Mouse (Mus musculus) large intestine, adult 2 months (tissue): ENCODE data around the gene Nrip3. TPM values are rescaled to one million over a fixed set of nuclear protein-coding genes. Genes with fewer than 3 reads are reported as not detected.

Experiments used
- DNase-seq: peaks from one replicate; pipeline ENCODE4 v3.0.0-alpha.2; 2012; ENCODE audit warnings: low read depth, low spot score
- WGBS: fragments of 180-500 bp; shearing (Covaris S2); methylation state at CpG from one replicate; pipeline ENCODE4 v1.1.7; 2018; 5-methylcytosine and 5-hydroxymethylcytosine counted together
- polyA plus RNA-seq: library from polyadenylated mRNA; depleted of rRNA; stranded (reverse); fragments of >200 nt; gene quantifications from 2 replicates; pipeline ENCODE4 v1.2.3, GENCODE M21; 2012; rRNA removed

Nrip3 gene
- polyA plus RNA-seq = 0.22 and 0.27 TPM in 2 replicates

- DNase-seq = peak; percentile 29
- WGBS = 2% methylated on average over 52 of the region's 52 CpGs
Observed at GRCm38 (mm10) chr7:109781470-109782203, at the start of gene Nrip3. Gene Nrip3, minus strand, starts transcription at chr7:109782025.

GRCm38 (mm10) chr7:109831376-109831775, 49.6 kb upstream of the Nrip3 start:
- DNase-seq = no peak
- 52% methylated on average over 2 of the region's 2 CpGs for WGBS

- 31% methylated on average over 8 of the region's 8 CpGs for WGBS
Observed at GRCm38 (mm10) chr7:109826911-109827310, 45.1 kb upstream of the Nrip3 start.

GRCm38 (mm10) chr7:109825293-109825692, 43.5 kb upstream of the Nrip3 start:
- WGBS = 54% methylated on average over 14 of the region's 14 CpGs
- DNase-seq = no peak

More at GRCm38 (mm10) chr7:109826911-109827310, 45.1 kb upstream of the Nrip3 start:
- no peak for DNase-seq

- no peak for DNase-seq
- 82% methylated on average over 4 of the region's 4 CpGs for WGBS
Observed at GRCm38 (mm10) chr7:109818600-109818999, 36.8 kb upstream of the Nrip3 start.

GRCm38 (mm10) chr7:109817954-109818353, 36.1 kb upstream of the Nrip3 start:
- DNase-seq = no peak

- WGBS = 82% methylated on average over 4 of the region's 4 CpGs
- no peak for DNase-seq
Observed at GRCm38 (mm10) chr7:109813330-109814140, 31.7 kb upstream of the Nrip3 start.

- WGBS = 77% methylated on average over 8 of the region's 8 CpGs
- no peak for DNase-seq
Observed at GRCm38 (mm10) chr7:109807616-109808485, 26.0 kb upstream of the Nrip3 start.

GRCm38 (mm10) chr7:109804843-109805242, 23.0 kb upstream of the Nrip3 start:
- DNase-seq = no peak
- 48% methylated on average over 6 of the region's 6 CpGs for WGBS

- no peak for DNase-seq
- 91% methylated on average over 6 of the region's 6 CpGs for whole genome bisulfite sequencing
Observed at GRCm38 (mm10) chr7:109804355-109804754, 22.5 kb upstream of the Nrip3 start.

GRCm38 (mm10) chr7:109803516-109803915, 21.7 kb upstream of the Nrip3 start:
- no peak for DNase-seq
- WGBS = 14% methylated on average over 1 of the region's 1 CpGs

- DNase-seq = no peak
- WGBS = 60% methylated on average over 4 of the region's 4 CpGs
Observed at GRCm38 (mm10) chr7:109800626-109801025, 18.8 kb upstream of the Nrip3 start.

- no peak for DNase-seq
- 75% methylated on average over 11 of the region's 11 CpGs for whole genome bisulfite sequencing
Observed at GRCm38 (mm10) chr7:109799168-109799567, 17.3 kb upstream of the Nrip3 start.

GRCm38 (mm10) chr7:109795564-109795963, 13.7 kb upstream of the Nrip3 start:
- WGBS = 58% methylated on average over 5 of the region's 5 CpGs

GRCm38 (mm10) chr7:109794556-109794955, 12.7 kb upstream of the Nrip3 start:
- no peak for DNase-seq
- WGBS = 63% methylated on average over 2 of the region's 2 CpGs

More at GRCm38 (mm10) chr7:109795564-109795963, 13.7 kb upstream of the Nrip3 start:
- DNase-seq = no peak

- WGBS = 73% methylated on average over 2 of the region's 2 CpGs
- peak; percentile 31 for DNase-seq
Observed at GRCm38 (mm10) chr7:109792759-109793158, 10.9 kb upstream of the Nrip3 start.

GRCm38 (mm10) chr7:109790818-109791217, 9.0 kb upstream of the Nrip3 start:
- DNase-seq = no peak
- WGBS = 70% methylated on average over 3 of the region's 3 CpGs

GRCm38 (mm10) chr7:109787860-109788259, 6.0 kb upstream of the Nrip3 start:
- DNase-seq = no peak
- 81% methylated on average over 2 of the region's 2 CpGs for WGBS

GRCm38 (mm10) chr7:109783281-109783680, 1.5 kb upstream of the Nrip3 start:
- WGBS = 22% methylated on average over 7 of the region's 7 CpGs
- no peak for DNase-seq

- WGBS = under 1% methylated on average over 24 of the region's 24 CpGs
- DNase-seq = no peak
Observed at GRCm38 (mm10) chr7:109781087-109781469, 747 bp downstream of the Nrip3 start.
